Mouse (Mus musculus) left cerebral cortex, postnatal 10 days (tissue): ENCODE measurements around the gene Rpl36a-ps1. TPM values are rescaled to one million over a fixed set of nuclear protein-coding genes. Genes with fewer than 3 reads are reported as not detected.

ENCODE experiments used
- DNase-seq, 2 experiments: peaks; one replicate each; pipeline ENCODE4 v3.0.0; 2021 to 2022; ENCODE audit warnings: low spot score in 2 of 2, mixed read lengths in 1 of 2; ENCODE audit errors: extremely low spot score in 1 of 2
- intact Hi-C: fragments of 180-260 bp; cut with DNase I; formaldehyde crosslinking; loops from one replicate; pipeline ENCODE4 v1.15.1; 2025
- total RNA-seq, 2 experiments: library from RNA; stranded (reverse); gene quantifications; 2 replicates each; pipeline ENCODE4 v1.2.3; 2021

Gene Rpl36a-ps1
- total RNA-seq, 2 experiments from 2014 or later: 0.99 to 2.2 TPM

DNA sequence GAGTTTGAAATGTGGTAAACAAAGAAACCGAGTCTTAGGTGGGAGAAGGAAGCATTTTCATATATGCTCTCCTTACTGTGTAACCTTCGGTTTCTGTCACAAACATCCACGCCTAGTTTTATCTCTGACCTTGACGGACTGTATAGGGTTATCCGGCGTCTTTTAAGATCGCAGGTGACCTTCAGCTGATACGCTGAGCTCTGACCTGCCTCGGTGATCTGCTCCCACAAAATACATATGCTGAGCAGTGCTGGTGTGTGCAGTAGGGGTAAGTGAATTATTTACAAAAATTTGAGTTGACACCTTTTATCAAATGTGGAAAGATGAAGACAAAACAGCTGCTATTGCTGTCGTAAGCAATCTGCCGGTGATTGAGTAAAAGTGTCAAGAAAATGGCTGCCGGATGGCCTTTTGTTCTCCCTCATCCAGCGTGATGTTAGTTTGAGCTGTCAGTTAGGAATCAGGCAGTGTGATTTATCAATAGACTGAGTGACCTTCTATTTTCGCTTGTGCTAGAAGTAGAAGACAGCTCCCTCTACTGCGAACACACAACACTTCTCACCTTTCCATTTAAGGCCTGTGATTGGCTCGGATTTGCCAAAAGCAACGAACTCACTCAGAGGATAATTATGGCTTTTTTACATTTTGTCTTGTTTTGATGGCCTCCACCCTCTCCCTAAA is 35.0 kb downstream of the Rpl36a-ps1 start:
- intact Hi-C loops: no loop called here

DNA sequence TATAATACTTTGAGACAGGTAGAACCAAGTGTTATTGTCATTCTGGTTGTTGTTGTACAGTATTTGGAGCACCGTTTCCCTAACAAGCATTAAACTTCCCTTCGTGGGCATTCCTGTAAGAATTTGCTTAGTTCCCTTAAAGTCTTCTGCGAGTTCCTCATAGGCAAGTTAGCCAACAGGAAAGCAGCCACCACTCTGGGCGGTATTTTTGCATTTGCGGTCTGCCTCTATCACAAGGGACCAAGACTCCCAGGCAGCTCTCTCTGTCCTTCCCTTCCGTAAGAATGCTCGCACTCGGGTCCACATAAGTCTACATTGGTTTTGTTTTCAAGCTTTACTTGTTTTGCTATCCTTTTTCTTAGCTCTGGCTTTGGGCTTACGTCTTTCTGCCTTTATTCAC is 37.3 kb downstream of the Rpl36a-ps1 start:
- intact Hi-C loops: no loop called here

More for the DNA sequence above, 35.0 kb downstream of the Rpl36a-ps1 start:
- DNase-seq: no peak

DNA sequence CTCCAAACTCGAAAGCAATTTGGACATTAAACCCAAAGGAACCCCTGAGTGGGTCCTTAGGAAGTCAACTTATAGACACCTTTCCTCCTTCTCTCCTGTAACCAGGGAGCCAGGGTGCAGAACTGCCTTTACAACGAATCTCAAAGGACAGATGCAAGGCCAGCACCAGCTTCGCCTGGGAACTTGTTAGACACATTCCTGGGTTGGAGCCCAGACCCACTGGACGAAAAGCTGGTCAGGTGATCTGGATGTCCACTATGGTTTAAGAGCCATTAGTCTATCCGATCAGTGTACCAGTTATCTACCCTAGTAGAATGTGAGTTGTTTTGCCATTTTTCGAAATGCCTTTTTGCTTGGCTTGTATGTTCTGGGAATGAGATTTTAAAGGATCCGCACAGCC is 41.7 kb downstream of the Rpl36a-ps1 start:
- intact Hi-C loops: no loop called here

More for the DNA sequence above, 37.3 kb downstream of the Rpl36a-ps1 start:
- DNase-seq: no peak

GRCm38 (mm10) chr14:98951626-98952290 is 42.4 kb downstream of the Rpl36a-ps1 start:
- no peak for DNase-seq
- intact Hi-C loops: no loop called here

More for the DNA sequence above, 41.7 kb downstream of the Rpl36a-ps1 start:
- no peak for DNase-seq

Other genes with a start within 250 kb of the Rpl36a-ps1 start
- gene Mzt1, start 51.8 kb upstream of the Rpl36a-ps1 start, total RNA-seq: 10 to 100 TPM; 43.0 to 43.1 TPM
- gene Bora, start 51.9 kb upstream of the Rpl36a-ps1 start, total RNA-seq: 1 to 10 TPM; 3.2 to 3.9 TPM
- 10 to 100 TPM; 11.8 to 13.3 TPM for gene Pibf1, start 105.1 kb upstream of the Rpl36a-ps1 start, total RNA-seq
- 10 to 100 TPM; 21.1 to 27.0 TPM for gene Dis3, start 105.5 kb upstream of the Rpl36a-ps1 start, total RNA-seq